ENCODE assay signal across 8 mouse cellular contexts in genomic region chr1:136344768-136345453, GRCm38 (mm10). TPM values are rescaled to one million over a fixed set of nuclear protein-coding genes. Genes with fewer than 3 reads are reported as not detected.
DNase-seq lines count a peak whose midpoint lies in the region; ATAC-seq and TF ChIP-seq lines count a peak whose summit lies in the region.

No protein-coding gene starts in this region.

- H3K27me3 ChIP-seq in heart, adult 2 months (ENCODE audit: control insufficient read depth, insufficient read depth, low read length), result no peaks in the 10 kb centered on the region
- peaks cover 9% of the 10 kb centered on the region for H3K27me3 ChIP-seq in CH12.LX (replicated peaks)
- H3K27me3 ChIP-seq in heart, embryonic 16.5 days (ENCODE audit: control insufficient read depth, insufficient read depth, low read length), result no peaks in the 10 kb centered on the region
- no peaks in the 10 kb centered on the region for H3K27me3 ChIP-seq in limb, embryonic 14.5 days (ENCODE audit: control insufficient read depth, insufficient read depth, low read length)
- no peaks in the 10 kb centered on the region for H3K27me3 ChIP-seq in neural tube, embryonic 12.5 days (replicated peaks)

- WGBS in heart, adult 2 months, result under 1% methylated on average over 22 of the region's 22 CpGs
- WGBS in heart, embryonic 16.5 days, result under 1% methylated on average over 22 of the region's 22 CpGs
- under 1% methylated on average over 19 of the region's 22 CpGs for WGBS in limb, embryonic 14.5 days
- WGBS in neural tube, embryonic 12.5 days, result 1% methylated on average over 22 of the region's 22 CpGs

- H3K4me1 ChIP-seq in heart, adult 2 months (ENCODE audit: control insufficient read depth, insufficient read depth, low read length), result peaks cover 5% of the 10 kb centered on the region
- H3K4me1 ChIP-seq in CH12.LX (ENCODE audit: control insufficient read depth in 1 of 2, insufficient read depth in 2 of 2), result peaks cover 10 to 20% of the 10 kb centered on the region in 2 experiments
- H3K4me1 ChIP-seq in heart, embryonic 16.5 days (ENCODE audit: control insufficient read depth, insufficient read depth, low read length), result peaks cover 25% of the 10 kb centered on the region
- peaks cover 25% of the 10 kb centered on the region for H3K4me1 ChIP-seq in limb, embryonic 14.5 days (ENCODE audit: control insufficient read depth, insufficient read depth, low read length)
- peaks cover 29% of the 10 kb centered on the region for H3K4me1 ChIP-seq in neural tube, embryonic 12.5 days

- dilution Hi-C loops in CH12.LX (cut with MboI; ENCODE audit: extremely low pct_ligation_motif_present, extremely low pct_unique_long_range_greater_than_20kb, low sequenced_read_pairs), result no loop called here

- intact Hi-C loops in heart, adult 2 months (cut with DNase I), result loop anchor here (2.0 to 5.0 kb wide), 2 partner anchors 18 to 38 kb away; no protein-coding TSS in a partner anchor
- intact Hi-C loops in heart, postnatal 10 days (cut with DNase I), result loop anchor here (5.0 kb wide), 1 partner anchor 38 kb away; no protein-coding TSS in a partner anchor

- in situ Hi-C loops in CH12.LX (cut with MboI; ENCODE audit: low pct_ligation_motif_present, low pct_unique_long_range_greater_than_20kb, low sequenced_read_pairs), result loop anchor here (5.0 kb wide), 1 partner anchor 47 kb away; no protein-coding TSS in a partner anchor

- H3K36me3 ChIP-seq in heart, adult 2 months (ENCODE audit: control insufficient read depth, insufficient read depth, low read length), result no peaks in the 10 kb centered on the region; the same call in 1 of the 2 replicates
- H3K36me3 ChIP-seq in CH12.LX (replicated peaks in 1 of 2; ENCODE audit: control insufficient read depth in 1 of 2, insufficient read depth in 1 of 2, low read length in 1 of 2), result peaks cover 3 to 14% of the 10 kb centered on the region in 2 experiments
- H3K36me3 ChIP-seq in heart, embryonic 16.5 days (ENCODE audit: control insufficient read depth, insufficient read depth), result no peaks in the 10 kb centered on the region
- H3K36me3 ChIP-seq in limb, embryonic 14.5 days (ENCODE audit: control insufficient read depth, insufficient read depth, low read length), result no peaks in the 10 kb centered on the region
- 0 out of 2 replicates have a peak, but pooled peaks cover 2% of the 10 kb centered on the region for H3K36me3 ChIP-seq in neural tube, embryonic 12.5 days

- peak overlapping the region; percentile 99 for H3K27ac ChIP-seq in heart, adult 2 months
- H3K27ac ChIP-seq in CH12.LX (ENCODE audit: insufficient read depth, low read depth), result no peak overlapping the region
- peak overlapping the region; percentile 96 for H3K27ac ChIP-seq in heart, embryonic 16.5 days (ENCODE audit: low read length)
- H3K27ac ChIP-seq in limb, embryonic 14.5 days (replicated peaks; ENCODE audit: low read depth, low read length), result peak overlapping the region; percentile 95; the same call in 1 of the 2 replicates
- H3K27ac ChIP-seq in neural tube, embryonic 12.5 days, result peak overlapping the region; percentile 96

- TF ChIP-seq POLR2A in heart, adult 2 months (IDR thresholded peaks at IDR 0.05; ENCODE audit: insufficient read depth, low read depth, low read length), result no peak
- TF ChIP-seq POLR2A in CH12.LX (IDR thresholded peaks at IDR 0.05; ENCODE audit: low read depth, low read length), result no peak
- no peak for TF ChIP-seq POLR2A in limb, embryonic 14.5 days (IDR thresholded peaks at IDR 0.05; ENCODE audit: borderline replicate concordance, extremely low read depth, insufficient read depth, insufficient read length)

- peak overlapping the region; percentile 68 for H3K4me3 ChIP-seq in heart, adult 2 months
- peak overlapping the region; percentile 88 to 98 (median 89) for H3K4me3 ChIP-seq in CH12.LX (replicated peaks in 1 of 3; ENCODE audit: low read depth in 2 of 3, low read length in 2 of 3, poor library complexity in 1 of 3)
- peak overlapping the region; percentile 96 for H3K4me3 ChIP-seq in heart, embryonic 16.5 days (ENCODE audit: low read length)
- H3K4me3 ChIP-seq in limb, embryonic 14.5 days (replicated peaks; ENCODE audit: low read length), result peak overlapping the region; percentile 95
- peak overlapping the region; percentile 94 for H3K4me3 ChIP-seq in neural tube, embryonic 12.5 days

- peaks cover 8% of the 10 kb centered on the region for H3K79me2 ChIP-seq in heart, adult 2 months (replicated peaks; ENCODE audit: control insufficient read depth, insufficient read depth, low read length)
- peaks cover 32% of the 10 kb centered on the region for H3K79me2 ChIP-seq in CH12.LX (replicated peaks; ENCODE audit: control insufficient read depth, extremely low read depth, insufficient read depth, poor library complexity, severe bottlenecking)

- peak overlapping the region; percentile 18 for H3K4me2 ChIP-seq in CH12.LX (ENCODE audit: insufficient read depth, low read depth, poor library complexity, severe bottlenecking)
- H3K4me2 ChIP-seq in heart, embryonic 16.5 days (ENCODE audit: low read depth, low read length), result peak overlapping the region; percentile 98
- peak overlapping the region; percentile 70 for H3K4me2 ChIP-seq in limb, embryonic 14.5 days (replicated peaks; ENCODE audit: low read depth, low read length, severe bottlenecking)
- peak overlapping the region; percentile 86 for H3K4me2 ChIP-seq in neural tube, embryonic 12.5 days (replicated peaks)

- no peak for TF ChIP-seq EP300 in heart, adult 2 months (IDR thresholded peaks at IDR 0.05; ENCODE audit: insufficient read depth, low read depth, low read length)
- TF ChIP-seq EP300 in CH12.LX (IDR thresholded peaks at IDR 0.05; ENCODE audit: low read length), result no peak

- no peak for TF ChIP-seq RAD21 in CH12.LX (IDR thresholded peaks at IDR 0.05; ENCODE audit: low read depth, low read length)

- H3K9me3 ChIP-seq in CH12.LX (replicated peaks; ENCODE audit: low read length), result no peaks in the 10 kb centered on the region
- 0 out of 2 replicates have a peak, but pooled peaks cover 2% of the 10 kb centered on the region for H3K9me3 ChIP-seq in heart, embryonic 16.5 days (replicated peaks; ENCODE audit: control insufficient read depth, low read length)
- H3K9me3 ChIP-seq in limb, embryonic 14.5 days (ENCODE audit: control insufficient read depth, low read length), result no peaks in the 10 kb centered on the region
- H3K9me3 ChIP-seq in neural tube, embryonic 12.5 days, result no peaks in the 10 kb centered on the region

- H3K9ac ChIP-seq in heart, adult 2 months (ENCODE audit: low read depth, low read length), result peak overlapping the region; percentile 86
- peak overlapping the region; percentile 85 for H3K9ac ChIP-seq in CH12.LX (ENCODE audit: insufficient read depth, low read depth)
- peak overlapping the region; percentile 92 for H3K9ac ChIP-seq in heart, embryonic 16.5 days (ENCODE audit: low read length)
- peak overlapping the region; percentile 93 for H3K9ac ChIP-seq in limb, embryonic 14.5 days (ENCODE audit: low read depth, low read length, severe bottlenecking)
- H3K9ac ChIP-seq in neural tube, embryonic 12.5 days, result peak overlapping the region; percentile 97

- ATAC-seq in heart, embryonic 16.5 days (replicated peaks; ENCODE audit: extremely low read depth, insufficient read depth, low FRiP score), result no peak
- no peak for ATAC-seq in limb, embryonic 14.5 days (ENCODE audit: low FRiP score, low read depth)
- peak; percentile 7; the same call in 1 of the 2 replicates for ATAC-seq in neural tube, embryonic 12.5 days (ENCODE audit: low FRiP score, low read depth)

- DNase-seq in heart, adult 2 months, result no peak
- no peak for DNase-seq in heart, postnatal 10 days
- DNase-seq in CH12.LX (ENCODE audit: extremely low read depth), result peak; percentile 19
- DNase-seq in cerebellum, postnatal 14 days, result peak; percentile 76 to 81
- no peak for DNase-seq in limb, embryonic 14.5 days (ENCODE audit: low spot score)
- DNase-seq in urinary bladder, adult 18-20 months (ENCODE audit: low spot score in 2 of 2), result no peak

- TF ChIP-seq CTCF in heart, adult 2 months (IDR thresholded peaks at IDR 0.05), result no peak
- no peak for TF ChIP-seq CTCF in CH12.LX (conservative IDR thresholded peaks at IDR 0.05 in 1 of 2, IDR thresholded peaks at IDR 0.05 in 1 of 2; ENCODE audit: low read depth in 2 of 2, low read length in 2 of 2)

TF ChIP-seq in CH12.LX, 34 proteins besides CTCF, POLR2A, EP300 and RAD21:
- TF ChIP-seq SIN3A (IDR thresholded peaks at IDR 0.05; ENCODE audit: low read length), result peak; percentile 67; the same call in 1 of the 2 replicates
- TF ChIP-seq ZMIZ1 (IDR thresholded peaks at IDR 0.05; ENCODE audit: low read depth, low read length), result no peak
- TF ChIP-seq BHLHE40 (IDR thresholded peaks at IDR 0.05; ENCODE audit: low read depth, low read length), result no peak

RNA-seq across cellular contexts. Expression of gene Camsap2, which starts 1.0 kb away (rescaled TPM):
- total RNA-seq in heart, adult 2 months (2021), result 10 to 100 TPM; 21.2 to 21.3 TPM
- polyA plus RNA-seq in heart, adult 2 months (2012; rRNA removed), result 4.3 and 7.4 TPM in 2 replicates
- total RNA-seq in heart, postnatal 10 days (2021), result 10 to 100 TPM; 32.5 to 33.9 TPM
- total RNA-seq in CH12.LX (2012; rRNA removed) (5.6 and 7.0 TPM in 2 replicates), CH12.LX (2014; rRNA removed) (9.5 and 10.0 TPM in 2 replicates)
- polyA plus RNA-seq in CH12.LX (2012; ENCODE audit: insufficient read length, low read depth), result 10.9 and 11.3 TPM in 2 replicates
- 5.4 and 5.6 TPM in 2 replicates for polyA plus RNA-seq in heart, embryonic 16.5 days (2015; fragmentation: Nextera tagmentation; extraction: Ambion mirVana)
- 13.7 and 15.0 TPM in 2 replicates for polyA plus RNA-seq in limb, embryonic 14.5 days (2012; rRNA removed)
- polyA plus RNA-seq in limb, embryonic 14.5 days (2014; fragmentation: Nextera tagmentation; extraction: Ambion mirVana), result 17.2 and 17.7 TPM in 2 replicates
- 32.2 and 37.9 TPM in 2 replicates for polyA plus RNA-seq in neural tube, embryonic 12.5 days (2016; fragmentation: Nextera tagmentation; extraction: Ambion mirVana)

Comparison
In these comparisons a context has a peak if more than half of its experiments do, and no peak if none do; other contexts are left out.
1. DNase-seq: peak in CH12.LX (single experiment) and cerebellum, postnatal 14 days (2 of 2); none in heart, adult 2 months (0 of 2), heart, postnatal 10 days (0 of 2), limb, embryonic 14.5 days (single experiment) and urinary bladder, adult 18-20 months (0 of 2).
2. H3K4me2 ChIP-seq: peak in every context shown above with its lines; median percentile 98 in heart, embryonic 16.5 days; 86 in neural tube, embryonic 12.5 days; 70 in limb, embryonic 14.5 days; 18 in CH12.LX.
3. Peak in every context shown above with its lines, with median percentiles within 50 percentile points of each other: H3K4me3 ChIP-seq and H3K9ac ChIP-seq.